Mouse (Mus musculus) B cell, adult 2 months (primary cell): ENCODE measurements around the gene Ptger4.

Source experiments
- DNase-seq, 2 experiments: peaks; one replicate each; pipeline ENCODE4 v3.0.0; 2022

The Ptger4 gene

GRCm38 (mm10) chr15:5157386-5157785 is 86.6 kb downstream of the Ptger4 start:
- DNase-seq = no peak
